Mouse (Mus musculus): ENCODE measurements around the gene Nol10.
"Not testable (repeated sequence)": the region's sequence is repeated elsewhere in the genome, so short reads cannot be mapped to it uniquely, and the experiment has no call there.

The Nol10 gene

GRCm38 (mm10) chr12:17455096-17455495, 106.8 kb downstream of the Nol10 start:
- DNase-seq (ENCODE audit: low spot score in 2 of 2): no peak

GRCm38 (mm10) chr12:17459223-17459622, 111.0 kb downstream of the Nol10 start:
- not testable (repeated sequence) for DNase-seq (ENCODE audit: low spot score in 2 of 2)

- no peak for DNase-seq (ENCODE audit: low spot score in 2 of 2)
These were observed 115.4 kb downstream of the Nol10 start for GRCm38 (mm10) chr12:17463706-17464105.

- not testable (repeated sequence) for DNase-seq (ENCODE audit: low spot score in 2 of 2)
These were observed 116.3 kb downstream of the Nol10 start for GRCm38 (mm10) chr12:17464550-17464949.

- DNase-seq (ENCODE audit: low spot score in 2 of 2): no peak
These were observed 118.5 kb downstream of the Nol10 start for GRCm38 (mm10) chr12:17466791-17467190.

GRCm38 (mm10) chr12:17468359-17468758, 120.1 kb downstream of the Nol10 start:
- DNase-seq (ENCODE audit: low spot score in 2 of 2): no peak

GRCm38 (mm10) chr12:17469869-17470268, 121.6 kb downstream of the Nol10 start:
- no peak for DNase-seq (ENCODE audit: low spot score in 2 of 2)

- DNase-seq (ENCODE audit: low spot score in 2 of 2): not testable (repeated sequence)
These were observed 122.3 kb downstream of the Nol10 start for GRCm38 (mm10) chr12:17470528-17470927.

- DNase-seq (ENCODE audit: low spot score in 2 of 2): no peak
These were observed 123.1 kb downstream of the Nol10 start for GRCm38 (mm10) chr12:17471405-17471804.

GRCm38 (mm10) chr12:17473128-17473527, 124.9 kb downstream of the Nol10 start:
- DNase-seq (ENCODE audit: low spot score in 2 of 2): no peak

GRCm38 (mm10) chr12:17473862-17474261, 125.6 kb downstream of the Nol10 start:
- DNase-seq (ENCODE audit: low spot score in 2 of 2): no peak

- no peak for DNase-seq (ENCODE audit: low spot score in 2 of 2)
These were observed 126.4 kb downstream of the Nol10 start for GRCm38 (mm10) chr12:17474681-17475080.

GRCm38 (mm10) chr12:17475146-17475545, 126.9 kb downstream of the Nol10 start:
- no peak for DNase-seq (ENCODE audit: low spot score in 2 of 2)

GRCm38 (mm10) chr12:17478196-17478595, 129.9 kb downstream of the Nol10 start:
- DNase-seq (ENCODE audit: low spot score in 2 of 2): no peak

GRCm38 (mm10) chr12:17478856-17479255, 130.6 kb downstream of the Nol10 start:
- DNase-seq (ENCODE audit: low spot score in 2 of 2): no peak
